Mouse (Mus musculus) limb, embryonic 10.5 days (tissue): ENCODE measurements around the gene Clybl. TPM values are rescaled to one million over a fixed set of nuclear protein-coding genes. Genes with fewer than 3 reads are reported as not detected.

Experiments
- DNase-seq: peaks from one replicate; pipeline ENCODE4 v3.0.0-alpha.2; 2017; ENCODE audit warnings: low spot score
- H3K27ac ChIP-seq: fragments of 300-500 bp; sonication (generic); 2 replicates; pipeline ENCODE4 v1.5.1; 2016; ENCODE audit warnings: mild to moderate bottlenecking
- H3K27me3 ChIP-seq: fragments of 300-500 bp; sonication (generic); 2 replicates; pipeline ENCODE4 v1.6.1; 2016; ENCODE audit warnings: low read depth, mild to moderate bottlenecking; ENCODE audit not compliant: poor library complexity, severe bottlenecking
- H3K36me3 ChIP-seq: fragments of 300-500 bp; sonication (generic); 2 replicates; pipeline ENCODE4 v1.6.1; 2016; ENCODE audit warnings: mild to moderate bottlenecking, moderate library complexity
- H3K4me1 ChIP-seq: fragments of 300-500 bp; sonication (generic); 2 replicates; pipeline ENCODE4 v1.6.1; 2016
- H3K4me3 ChIP-seq: fragments of 300-500 bp; sonication (generic); 2 replicates; pipeline ENCODE4 v1.5.1; 2016; ENCODE audit warnings: mild to moderate bottlenecking, moderate library complexity
- H3K9me3 ChIP-seq: fragments of 300-500 bp; sonication (generic); replicated peaks from 2 replicates; pipeline ENCODE4 v1.6.1; 2016; ENCODE audit warnings: mild to moderate bottlenecking
- WGBS: fragments of 180-500 bp; shearing (Covaris S2); methylation state at CpG from one replicate; pipeline ENCODE4 v1.1.7; 2016; 5-methylcytosine and 5-hydroxymethylcytosine counted together
- polyA plus RNA-seq: library from polyadenylated mRNA; unstranded; fragments of >200 nt; fragmentation: Nextera tagmentation; extraction: Ambion mirVana; gene quantifications from 2 replicates; pipeline ENCODE4 v1.2.1, GENCODE M21; 2016

Gene Clybl
- polyA plus RNA-seq, 1 experiment from 2014 or later: 25.1 TPM

GRCm38 (mm10) chr14:122230621-122231025 lies 49.1 kb downstream of the Clybl start:
- Histone ChIP-seq H3K4me1 (peaks cover 48% of the 10 kb centered on the region), H3K27me3 (peaks cover 33% of the 10 kb centered on the region), H3K36me3 (no peaks in the 10 kb centered on the region), H3K4me3 (no peak overlapping the region), H3K27ac (peak overlapping the region; percentile 56), H3K9me3 (no peaks in the 10 kb centered on the region)
- DNase-seq: no peak
- WGBS: 55% methylated on average over 14 of the region's 14 CpGs

- Histone ChIP-seq H3K36me3 (no peaks in the 10 kb centered on the region), H3K9me3 (no peaks in the 10 kb centered on the region), H3K27me3 (peaks cover 28% of the 10 kb centered on the region), H3K4me1 (peaks cover 44% of the 10 kb centered on the region), H3K27ac (no peak overlapping the region), H3K4me3 (no peak overlapping the region)
- WGBS: 83% methylated on average over 10 of the region's 10 CpGs
- DNase-seq: no peak
Measured at GRCm38 (mm10) chr14:122231073-122231472, 49.6 kb downstream of the Clybl start.

- Histone ChIP-seq H3K4me1 (peaks cover 24% of the 10 kb centered on the region), H3K27ac (peak overlapping the region; percentile 42; the same call in 1 of the 2 replicates), H3K36me3 (no peaks in the 10 kb centered on the region), H3K27me3 (peaks cover 16% of the 10 kb centered on the region), H3K9me3 (no peaks in the 10 kb centered on the region), H3K4me3 (no peak overlapping the region)
- DNase-seq: no peak
- 88% methylated on average over 19 of the region's 19 CpGs for WGBS
Measured at GRCm38 (mm10) chr14:122233212-122233714, 51.8 kb downstream of the Clybl start.

GRCm38 (mm10) chr14:122243874-122244273 lies 62.4 kb downstream of the Clybl start:
- Histone ChIP-seq H3K4me1 (peaks cover 21% of the 10 kb centered on the region), H3K4me3 (no peak overlapping the region), H3K27ac (no peak overlapping the region), H3K9me3 (no peaks in the 10 kb centered on the region), H3K27me3 (no peaks in the 10 kb centered on the region), H3K36me3 (no peaks in the 10 kb centered on the region)
- no peak for DNase-seq
- WGBS: 81% methylated on average over 1 of the region's 1 CpGs

- no peaks in the 10 kb centered on the region for H3K27me3 ChIP-seq
- peak overlapping the region; percentile 47; the same call in 1 of the 2 replicates for H3K27ac ChIP-seq
- no peak overlapping the region for H3K4me3 ChIP-seq
- no peak for DNase-seq
- H3K9me3 ChIP-seq: no peaks in the 10 kb centered on the region
- no peaks in the 10 kb centered on the region for H3K36me3 ChIP-seq
- 78% methylated on average over 18 of the region's 18 CpGs for WGBS
- H3K4me1 ChIP-seq: peaks cover 38% of the 10 kb centered on the region
Measured at GRCm38 (mm10) chr14:122246919-122247859, 65.7 kb downstream of the Clybl start.

GRCm38 (mm10) chr14:122249123-122249522 lies 67.6 kb downstream of the Clybl start:
- H3K27ac ChIP-seq: no peak overlapping the region
- H3K27me3 ChIP-seq: no peaks in the 10 kb centered on the region; the same call in 1 of the 2 replicates
- H3K4me3 ChIP-seq: no peak overlapping the region
- no peaks in the 10 kb centered on the region for H3K36me3 ChIP-seq
- WGBS: 89% methylated on average over 3 of the region's 3 CpGs
- no peaks in the 10 kb centered on the region for H3K9me3 ChIP-seq
- no peak for DNase-seq
- H3K4me1 ChIP-seq: peaks cover 48% of the 10 kb centered on the region

GRCm38 (mm10) chr14:122251346-122251745 lies 69.8 kb downstream of the Clybl start:
- Histone ChIP-seq H3K4me1 (peaks cover 63% of the 10 kb centered on the region), H3K27me3 (peaks cover 14% of the 10 kb centered on the region; the same call in 1 of the 2 replicates), H3K27ac (no peak overlapping the region), H3K9me3 (no peaks in the 10 kb centered on the region), H3K36me3 (no peaks in the 10 kb centered on the region), H3K4me3 (no peak overlapping the region)
- no peak for DNase-seq

- H3K4me3 ChIP-seq: peak overlapping the region; percentile 35
- no peaks in the 10 kb centered on the region for H3K36me3 ChIP-seq
- peaks cover 31% of the 10 kb centered on the region for H3K27me3 ChIP-seq
- WGBS: 3% methylated on average over 21 of the region's 21 CpGs
- H3K9me3 ChIP-seq: no peaks in the 10 kb centered on the region
- H3K4me1 ChIP-seq: peaks cover 48% of the 10 kb centered on the region
- DNase-seq: peak; percentile 74
- peak overlapping the region; percentile 77 for H3K27ac ChIP-seq
Measured at GRCm38 (mm10) chr14:122255562-122256260, 74.2 kb downstream of the Clybl start.

- peak overlapping the region; percentile 35 for H3K4me3 ChIP-seq
- 9% methylated on average over 8 of the region's 8 CpGs for WGBS
- H3K27me3 ChIP-seq: peaks cover 31% of the 10 kb centered on the region
Measured at GRCm38 (mm10) chr14:122256261-122256634, 74.7 kb downstream of the Clybl start.

GRCm38 (mm10) chr14:122258297-122258696 lies 76.8 kb downstream of the Clybl start:
- Histone ChIP-seq H3K9me3 (no peaks in the 10 kb centered on the region), H3K4me1 (peaks cover 51% of the 10 kb centered on the region), H3K4me3 (no peak overlapping the region), H3K36me3 (no peaks in the 10 kb centered on the region), H3K27me3 (peaks cover 31% of the 10 kb centered on the region), H3K27ac (no peak overlapping the region)
- no peak for DNase-seq
- 35% methylated on average over 5 of the region's 5 CpGs for WGBS

More at GRCm38 (mm10) chr14:122256261-122256634, 74.7 kb downstream of the Clybl start:
- DNase-seq: no peak
- peaks cover 48% of the 10 kb centered on the region for H3K4me1 ChIP-seq
- H3K27ac ChIP-seq: peak overlapping the region; percentile 77
- H3K9me3 ChIP-seq: no peaks in the 10 kb centered on the region
- H3K36me3 ChIP-seq: no peaks in the 10 kb centered on the region

- WGBS: 87% methylated on average over 1 of the region's 1 CpGs
Measured at GRCm38 (mm10) chr14:122261250-122261649, 79.7 kb downstream of the Clybl start.

GRCm38 (mm10) chr14:122262851-122263659 lies 81.6 kb downstream of the Clybl start:
- DNase-seq: peak; percentile 42
- 30% methylated on average over 16 of the region's 16 CpGs for WGBS
- H3K27me3 ChIP-seq: peaks cover 5% of the 10 kb centered on the region; the same call in 1 of the 2 replicates
- H3K4me3 ChIP-seq: no peak overlapping the region
- H3K4me1 ChIP-seq: peaks cover 27% of the 10 kb centered on the region
- H3K36me3 ChIP-seq: no peaks in the 10 kb centered on the region
- H3K27ac ChIP-seq: no peak overlapping the region
- H3K9me3 ChIP-seq: no peaks in the 10 kb centered on the region

More at GRCm38 (mm10) chr14:122261250-122261649, 79.7 kb downstream of the Clybl start:
- H3K36me3 ChIP-seq: no peaks in the 10 kb centered on the region
- DNase-seq: no peak
- H3K4me1 ChIP-seq: peaks cover 43% of the 10 kb centered on the region
- peaks cover 18% of the 10 kb centered on the region; the same call in 1 of the 2 replicates for H3K27me3 ChIP-seq
- no peak overlapping the region for H3K27ac ChIP-seq
- no peaks in the 10 kb centered on the region for H3K9me3 ChIP-seq
- no peak overlapping the region for H3K4me3 ChIP-seq
